Mouse (Mus musculus) hindbrain, embryonic 15.5 days (tissue): ENCODE data around the gene Scn5a. TPM values are rescaled to one million over a fixed set of nuclear protein-coding genes. Genes with fewer than 3 reads are reported as not detected.

Experiments
- ATAC-seq: fragments of 200-750 bp; cut with Nextera tagmentation; 2 replicates; pipeline ENCODE4 v1.8.0; 2017; ENCODE audit warnings: low read depth, moderate number of reproducible peaks, moderate TSS enrichment; ENCODE audit not compliant: low FRiP score
- H3K27ac ChIP-seq: fragments of 300-500 bp; sonication (generic); replicated peaks from 2 replicates; pipeline ENCODE4 v1.5.1; 2015; ENCODE audit warnings: mild to moderate bottlenecking, inconsistent platforms
- H3K27me3 ChIP-seq: fragments of 300-500 bp; sonication (generic); 2 replicates; pipeline ENCODE4 v1.6.1; 2015; ENCODE audit warnings: control low read depth, inconsistent platforms
- H3K36me3 ChIP-seq: fragments of 300-500 bp; sonication (generic); 2 replicates; pipeline ENCODE4 v1.6.1; 2015; ENCODE audit warnings: control low read depth, inconsistent platforms
- H3K4me1 ChIP-seq: fragments of 300-500 bp; sonication (generic); replicated peaks from 2 replicates; pipeline ENCODE4 v1.6.1; 2015; ENCODE audit warnings: control low read depth, inconsistent platforms
- H3K4me2 ChIP-seq: fragments of 300-500 bp; sonication (generic); 2 replicates; pipeline ENCODE4 v1.6.1; 2015; ENCODE audit warnings: moderate library complexity, mild to moderate bottlenecking, inconsistent platforms
- H3K4me3 ChIP-seq: fragments of 300-500 bp; sonication (generic); 2 replicates; pipeline ENCODE4 v1.5.1; 2015; ENCODE audit warnings: mild to moderate bottlenecking, inconsistent platforms
- H3K9ac ChIP-seq: fragments of 300-500 bp; sonication (generic); 2 replicates; pipeline ENCODE4 v1.6.1; 2015; ENCODE audit warnings: inconsistent platforms
- H3K9me3 ChIP-seq: fragments of 300-500 bp; sonication (generic); 2 replicates; pipeline ENCODE4 v1.6.1; 2016; ENCODE audit warnings: control low read depth, inconsistent platforms
- WGBS: fragments of 180-500 bp; shearing (Covaris S2); methylation state at CpG from one replicate; pipeline ENCODE4 v1.1.7; 2015; 5-methylcytosine and 5-hydroxymethylcytosine counted together
- polyA plus RNA-seq: library from polyadenylated mRNA; unstranded; fragments of >200 nt; fragmentation: Nextera tagmentation; extraction: Ambion mirVana; gene quantifications from 2 replicates; pipeline ENCODE4 v1.2.1, GENCODE M21; 2015

The Scn5a gene
- polyA plus RNA-seq, 1 experiment from 2014 or later, result 0.31 TPM

DNA sequence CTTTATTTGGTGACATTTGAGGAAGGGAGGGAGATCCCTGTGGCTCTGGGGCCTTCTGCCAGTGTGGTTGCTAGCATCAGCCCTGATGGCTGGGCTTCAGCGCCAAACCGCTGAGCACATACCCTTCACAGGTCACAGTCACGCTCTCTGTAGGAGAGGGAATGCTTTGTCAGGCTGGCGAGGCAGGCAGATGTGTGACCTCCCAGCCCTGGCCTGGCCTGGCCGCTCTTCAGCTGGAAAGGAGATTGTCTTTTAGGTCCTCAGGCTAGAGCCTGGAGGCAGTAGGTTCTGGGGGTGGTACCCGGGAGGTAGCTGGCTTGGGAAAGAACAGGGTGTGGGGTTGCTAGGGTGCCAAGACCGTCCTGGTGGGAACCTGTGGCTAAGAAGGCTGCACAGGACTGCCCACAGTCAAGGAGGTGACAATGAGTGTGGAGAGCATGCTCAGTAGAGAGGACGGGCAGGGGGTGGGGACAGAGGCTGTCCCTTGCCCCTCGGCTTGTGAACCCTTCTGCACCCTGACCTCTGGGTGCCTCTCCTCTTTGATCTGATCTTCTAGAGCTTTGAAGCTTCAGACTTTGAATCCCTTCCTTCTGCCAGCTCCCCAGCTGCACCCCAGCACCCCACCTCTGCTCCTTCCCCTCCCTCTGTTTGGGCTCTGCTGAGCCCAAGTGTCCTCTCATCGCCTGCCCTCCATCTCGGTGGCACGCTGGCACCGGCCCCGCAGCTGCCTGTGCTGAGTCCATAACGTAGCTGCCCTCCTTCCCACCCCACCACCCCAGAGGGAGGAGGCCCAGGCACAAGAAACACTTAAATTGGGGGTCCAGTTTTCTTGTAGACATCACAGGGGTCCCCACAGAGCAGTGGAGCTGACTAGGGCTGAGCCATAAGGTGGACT lies 103.9 kb downstream of the Scn5a start:
- WGBS, result 60% methylated on average over 15 of the region's 15 CpGs
- Histone ChIP-seq H3K4me1 (peaks cover 16% of the 10 kb centered on the region; the same call in 1 of the 2 replicates), H3K4me2 (no peak overlapping the region), H3K9ac (no peak overlapping the region), H3K4me3 (no peak overlapping the region), H3K27me3 (no peaks in the 10 kb centered on the region), H3K9me3 (no peaks in the 10 kb centered on the region), H3K27ac (no peak overlapping the region), H3K36me3 (no peaks in the 10 kb centered on the region)
- ATAC-seq, result no peak

GRCm38 (mm10) chr9:119473608-119474164 lies 105.1 kb downstream of the Scn5a start:
- no peak overlapping the region for H3K9ac ChIP-seq
- no peak overlapping the region for H3K4me2 ChIP-seq
- WGBS, result 86% methylated on average over 9 of the region's 9 CpGs
- no peak overlapping the region for H3K27ac ChIP-seq
- no peak for ATAC-seq
- no peaks in the 10 kb centered on the region for H3K36me3 ChIP-seq
- no peaks in the 10 kb centered on the region for H3K27me3 ChIP-seq
- no peaks in the 10 kb centered on the region for H3K9me3 ChIP-seq
- H3K4me1 ChIP-seq, result 0 out of 2 replicates have a peak, but pooled peaks cover 10% of the 10 kb centered on the region
- H3K4me3 ChIP-seq, result no peak overlapping the region

- H3K27ac ChIP-seq, result no peak overlapping the region
- no peak for ATAC-seq
- WGBS, result 93% methylated on average over 1 of the region's 1 CpGs
Observed at GRCm38 (mm10) chr9:119473011-119473410, 105.8 kb downstream of the Scn5a start.

DNA sequence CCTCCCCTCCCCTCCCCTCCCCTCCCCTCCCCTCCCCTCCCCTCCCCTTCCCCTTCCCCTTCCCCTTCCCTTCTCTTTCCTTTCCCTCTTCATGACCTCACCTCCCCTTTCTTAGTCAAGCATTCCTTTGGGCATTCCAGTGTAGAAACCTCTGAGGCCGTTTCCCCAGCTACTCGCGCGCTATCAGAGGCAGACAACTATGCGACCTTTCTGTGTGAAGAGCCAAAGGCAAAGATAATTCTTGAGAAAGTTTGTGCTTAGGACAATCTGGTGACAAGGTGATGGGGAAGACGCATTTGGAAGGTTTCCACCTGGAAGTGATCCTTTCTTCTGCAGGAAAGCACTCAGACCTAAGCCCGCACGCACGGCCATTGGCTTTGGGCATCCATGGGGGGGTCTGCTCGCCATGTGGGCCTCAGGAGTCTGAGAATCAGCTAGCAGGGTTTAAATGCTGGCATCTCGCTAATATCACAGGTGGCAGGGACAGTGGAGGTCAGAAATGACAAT lies 106.4 kb downstream of the Scn5a start:
- ATAC-seq, result no peak
- H3K9me3 ChIP-seq, result no peaks in the 10 kb centered on the region
- H3K4me2 ChIP-seq, result no peak overlapping the region
- H3K27me3 ChIP-seq, result no peaks in the 10 kb centered on the region
- WGBS, result 77% methylated on average over 11 of the region's 11 CpGs
- 0 out of 2 replicates have a peak, but pooled peaks cover 2% of the 10 kb centered on the region for H3K4me1 ChIP-seq
- no peak overlapping the region for H3K27ac ChIP-seq
- no peaks in the 10 kb centered on the region for H3K36me3 ChIP-seq
- H3K4me3 ChIP-seq, result no peak overlapping the region
- no peak overlapping the region for H3K9ac ChIP-seq

More at GRCm38 (mm10) chr9:119473011-119473410, 105.8 kb downstream of the Scn5a start:
- H3K9me3 ChIP-seq, result no peaks in the 10 kb centered on the region
- H3K4me1 ChIP-seq, result 0 out of 2 replicates have a peak, but pooled peaks cover 5% of the 10 kb centered on the region
- H3K9ac ChIP-seq, result no peak overlapping the region
- no peak overlapping the region for H3K4me2 ChIP-seq
- no peaks in the 10 kb centered on the region for H3K36me3 ChIP-seq
- no peak overlapping the region for H3K4me3 ChIP-seq
- no peaks in the 10 kb centered on the region for H3K27me3 ChIP-seq

- ATAC-seq, result no peak
- WGBS, result 82% methylated on average over 8 of the region's 8 CpGs
- H3K27me3 ChIP-seq, result no peaks in the 10 kb centered on the region
- H3K4me2 ChIP-seq, result no peak overlapping the region
- H3K9ac ChIP-seq, result no peak overlapping the region
- H3K4me1 ChIP-seq, result no peaks in the 10 kb centered on the region
- H3K4me3 ChIP-seq, result no peak overlapping the region
- no peak overlapping the region for H3K27ac ChIP-seq
- no peaks in the 10 kb centered on the region for H3K9me3 ChIP-seq
- H3K36me3 ChIP-seq, result peaks cover 8% of the 10 kb centered on the region; the same call in 1 of the 2 replicates
Observed at GRCm38 (mm10) chr9:119469691-119470353, 109.0 kb downstream of the Scn5a start.

DNA sequence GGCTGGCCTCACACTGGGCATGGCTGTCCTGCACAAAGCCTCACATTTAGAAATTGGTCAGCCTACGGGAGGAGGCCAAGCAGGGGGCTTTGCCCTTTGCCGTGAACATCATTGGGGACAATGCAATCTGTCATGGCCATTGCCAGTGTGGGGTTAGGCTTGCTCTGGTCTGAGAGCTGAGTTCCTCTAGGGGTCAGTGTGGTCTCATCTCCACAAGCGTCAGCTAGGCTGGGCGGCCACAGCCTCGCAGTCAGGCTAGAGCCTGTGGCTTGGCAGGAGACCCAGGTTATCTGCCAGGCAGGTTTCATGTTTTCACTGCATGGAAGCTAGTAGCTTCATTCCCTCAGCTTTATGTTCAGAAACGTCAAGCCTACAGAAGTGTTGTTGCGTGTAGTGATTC lies 113.2 kb downstream of the Scn5a start:
- no peak overlapping the region for H3K4me3 ChIP-seq
- no peak overlapping the region for H3K9ac ChIP-seq
- no peaks in the 10 kb centered on the region for H3K27me3 ChIP-seq
- no peak overlapping the region for H3K4me2 ChIP-seq
- WGBS, result 49% methylated on average over 7 of the region's 7 CpGs
- ATAC-seq, result peak; percentile 70; the same call in 1 of the 2 replicates
- H3K9me3 ChIP-seq, result no peaks in the 10 kb centered on the region
- H3K4me1 ChIP-seq, result no peaks in the 10 kb centered on the region
- H3K27ac ChIP-seq, result no peak overlapping the region
- peaks cover 36% of the 10 kb centered on the region for H3K36me3 ChIP-seq

DNA sequence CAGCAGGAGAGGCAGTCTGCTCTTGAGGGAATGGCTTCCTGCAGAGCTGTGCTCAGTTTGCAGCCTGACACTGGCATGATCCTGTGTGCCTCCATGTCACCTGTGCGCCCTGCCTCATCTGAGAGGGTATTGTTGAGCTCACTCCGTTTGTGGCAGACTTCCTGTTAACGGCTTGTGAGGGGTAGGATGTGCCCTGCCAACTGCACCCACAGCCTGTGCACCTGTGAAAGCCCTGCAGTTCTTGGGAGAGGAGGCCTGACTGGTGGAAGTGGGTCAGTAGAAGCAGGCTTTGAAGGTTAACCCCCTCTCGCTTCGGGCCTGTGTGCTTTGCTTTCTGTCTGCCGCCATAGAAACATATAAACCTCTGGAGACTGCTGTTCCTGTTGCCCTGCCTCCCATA lies 113.8 kb downstream of the Scn5a start:
- Histone ChIP-seq H3K4me3 (no peak overlapping the region), H3K4me1 (no peaks in the 10 kb centered on the region), H3K4me2 (no peak overlapping the region), H3K9ac (no peak overlapping the region), H3K27me3 (no peaks in the 10 kb centered on the region), H3K27ac (no peak overlapping the region), H3K36me3 (peaks cover 36% of the 10 kb centered on the region), H3K9me3 (no peaks in the 10 kb centered on the region)
- WGBS, result 80% methylated on average over 6 of the region's 6 CpGs
- ATAC-seq, result no peak

DNA sequence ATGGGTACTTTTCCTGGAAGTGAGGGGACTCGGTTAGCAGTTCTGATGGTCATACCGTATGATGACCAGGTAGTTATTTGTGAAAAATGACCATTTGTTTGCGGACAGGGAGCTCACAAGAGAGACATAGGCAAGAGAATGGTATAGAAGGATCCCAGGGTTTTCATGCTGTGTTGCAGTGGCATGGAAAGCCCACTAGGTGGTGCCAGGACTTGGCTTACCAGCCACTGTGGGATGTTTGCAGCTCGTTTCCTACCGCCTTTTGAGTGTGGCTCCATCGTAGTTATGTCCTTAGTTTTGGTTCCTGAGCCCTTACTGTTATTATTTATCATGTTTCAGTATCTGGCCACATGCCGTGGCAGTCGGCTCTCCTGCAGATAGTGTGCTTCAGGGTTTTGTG lies 118.4 kb downstream of the Scn5a start:
- Histone ChIP-seq H3K27me3 (no peaks in the 10 kb centered on the region), H3K4me1 (no peaks in the 10 kb centered on the region), H3K4me2 (no peak overlapping the region), H3K4me3 (no peak overlapping the region), H3K9ac (no peak overlapping the region), H3K9me3 (no peaks in the 10 kb centered on the region), H3K36me3 (peaks cover 35% of the 10 kb centered on the region), H3K27ac (no peak overlapping the region)
- no peak; the same call in 1 of the 2 replicates for ATAC-seq
- 46% methylated on average over 8 of the region's 8 CpGs for WGBS

- no peak for ATAC-seq
Observed at GRCm38 (mm10) chr9:119457122-119457521, 121.7 kb downstream of the Scn5a start.

GRCm38 (mm10) chr9:119455967-119456366 lies 122.8 kb downstream of the Scn5a start:
- 93% methylated on average over 14 of the region's 14 CpGs for WGBS
- peaks cover 22% of the 10 kb centered on the region for H3K36me3 ChIP-seq
- H3K27ac ChIP-seq, result no peak overlapping the region

More at GRCm38 (mm10) chr9:119457122-119457521, 121.7 kb downstream of the Scn5a start:
- Histone ChIP-seq H3K4me2 (no peak overlapping the region), H3K27me3 (no peaks in the 10 kb centered on the region), H3K9me3 (no peaks in the 10 kb centered on the region), H3K4me3 (no peak overlapping the region), H3K4me1 (no peaks in the 10 kb centered on the region), H3K36me3 (peaks cover 13% of the 10 kb centered on the region), H3K27ac (no peak overlapping the region), H3K9ac (no peak overlapping the region)
- 87% methylated on average over 14 of the region's 14 CpGs for WGBS

DNA sequence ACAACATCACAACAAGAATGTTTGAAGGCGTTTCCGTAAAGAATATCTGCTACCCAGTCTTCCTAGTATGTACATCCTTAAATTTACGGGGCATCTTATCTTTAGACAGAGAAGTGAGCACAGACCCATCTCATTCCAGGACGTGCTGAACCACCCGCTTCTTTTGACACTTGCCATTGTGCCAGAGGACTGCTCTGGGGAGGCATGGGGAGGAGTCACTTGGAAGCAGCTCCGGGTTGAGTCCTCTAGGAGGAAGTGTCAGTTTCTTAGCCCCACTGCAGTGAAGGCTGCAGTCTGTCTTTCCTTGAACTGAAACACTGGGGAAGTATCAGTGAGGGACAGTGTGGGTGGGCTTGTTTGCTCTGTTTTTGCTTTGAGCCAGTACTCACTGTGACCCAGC lies 133.1 kb downstream of the Scn5a start:
- H3K4me2 ChIP-seq, result peak overlapping the region; percentile 72
- peaks cover 32% of the 10 kb centered on the region for H3K36me3 ChIP-seq
- ATAC-seq, result no peak
- H3K4me1 ChIP-seq, result peaks cover 17% of the 10 kb centered on the region
- peak overlapping the region; percentile 82 for H3K4me3 ChIP-seq
- no peak overlapping the region for H3K27ac ChIP-seq
- WGBS, result 35% methylated on average over 6 of the region's 6 CpGs
- no peaks in the 10 kb centered on the region for H3K27me3 ChIP-seq
- H3K9me3 ChIP-seq, result no peaks in the 10 kb centered on the region
- peak overlapping the region; percentile 89 for H3K9ac ChIP-seq

More at GRCm38 (mm10) chr9:119455967-119456366, 122.8 kb downstream of the Scn5a start:
- Histone ChIP-seq H3K4me3 (no peak overlapping the region), H3K4me2 (no peak overlapping the region), H3K27me3 (no peaks in the 10 kb centered on the region), H3K4me1 (no peaks in the 10 kb centered on the region), H3K9ac (no peak overlapping the region), H3K9me3 (no peaks in the 10 kb centered on the region)
- ATAC-seq, result no peak
